In genomic region chr17:80706608-80707007, GRCm38 (mm10) we compare ENCODE assay signal across 13 mouse cellular contexts. TPM values are rescaled to one million over a fixed set of nuclear protein-coding genes. Genes with fewer than 3 reads are reported as not detected.
DNase-seq lines count a peak whose midpoint lies in the region; ATAC-seq lines count a peak whose summit lies in the region.
"Had no signal": no experiment of that assay in that cellular context is flagged by ENCODE, and none has a peak within 500 bp of the region (broad histone marks: within the 10 kb centered on the region; RNA-seq: fewer than 3 reads in every experiment).

No protein-coding gene starts in this region.

- no peak overlapping the region for H3K4me2 ChIP-seq in heart, embryonic 12.5 days
- no peak overlapping the region for H3K4me2 ChIP-seq in kidney, embryonic 16.5 days (replicated peaks; ENCODE audit: low read depth, low read length)
- H3K4me2 ChIP-seq: heart, embryonic 15.5 days; hindbrain, embryonic 13.5 days had no signal

- H3K9ac ChIP-seq in heart, embryonic 12.5 days, result no peak overlapping the region
- no peak overlapping the region for H3K9ac ChIP-seq in kidney, embryonic 16.5 days (replicated peaks; ENCODE audit: low read length)
- H3K9ac ChIP-seq: heart, embryonic 15.5 days; hindbrain, embryonic 13.5 days had no signal

- no peaks in the 10 kb centered on the region for H3K9me3 ChIP-seq in heart, embryonic 12.5 days (replicated peaks)
- no peaks in the 10 kb centered on the region for H3K9me3 ChIP-seq in kidney, embryonic 16.5 days (ENCODE audit: low read length)
- H3K9me3 ChIP-seq in megakaryocyte, embryonic 14.5 days, result no peaks in the 10 kb centered on the region
- H3K9me3 ChIP-seq: heart, embryonic 15.5 days; hindbrain, embryonic 13.5 days had no signal

- WGBS in heart, embryonic 12.5 days, result 56% methylated on average over 6 of the region's 6 CpGs
- WGBS in kidney, embryonic 16.5 days, result 44% methylated on average over 6 of the region's 6 CpGs

- no peaks in the 10 kb centered on the region for H3K27me3 ChIP-seq in heart, embryonic 12.5 days (replicated peaks)
- no peaks in the 10 kb centered on the region for H3K27me3 ChIP-seq in kidney, embryonic 16.5 days (ENCODE audit: insufficient read depth, low read length)
- H3K27me3 ChIP-seq in megakaryocyte, embryonic 14.5 days (replicated peaks), result peaks cover 3% of the 10 kb centered on the region
- H3K27me3 ChIP-seq: heart, embryonic 15.5 days; hindbrain, embryonic 13.5 days had no signal

- no peak for DNase-seq in heart, postnatal 14 days
- no peak for DNase-seq in kidney, adult 11 months
- DNase-seq: adrenal gland, adult 2 months; adrenal gland, postnatal 25 days; gastrocnemius, postnatal 14 days had no signal

- no peaks in the 10 kb centered on the region for H3K36me3 ChIP-seq in heart, embryonic 12.5 days
- H3K36me3 ChIP-seq in kidney, embryonic 16.5 days (ENCODE audit: insufficient read depth, low read length), result no peaks in the 10 kb centered on the region
- no peaks in the 10 kb centered on the region for H3K36me3 ChIP-seq in megakaryocyte, embryonic 14.5 days (replicated peaks; ENCODE audit: low read length)
- H3K36me3 ChIP-seq: heart, embryonic 15.5 days; hindbrain, embryonic 13.5 days had no signal

- peaks cover 62% of the 10 kb centered on the region for H3K4me1 ChIP-seq in heart, embryonic 12.5 days (replicated peaks)
- H3K4me1 ChIP-seq in kidney, embryonic 16.5 days (ENCODE audit: insufficient read depth, low read length), result peaks cover 42% of the 10 kb centered on the region
- peaks cover 16% of the 10 kb centered on the region for H3K4me1 ChIP-seq in megakaryocyte, embryonic 14.5 days

- intact Hi-C loops in heart, postnatal 14 days (cut with DNase I), result no loop called here

- ATAC-seq in heart, embryonic 12.5 days (ENCODE audit: insufficient number of reproducible peaks, low FRiP score), result no peak
- ATAC-seq in kidney, embryonic 16.5 days (ENCODE audit: low FRiP score, low TSS enrichment), result peak; percentile 49
- ATAC-seq in megakaryocyte, adult 5-6 weeks (ENCODE audit: poor library complexity, severe bottlenecking), result no peak
- ATAC-seq: forebrain, embryonic 16.5 days; hindbrain, postnatal 0 days had no signal

- no peak overlapping the region for H3K4me3 ChIP-seq in heart, embryonic 12.5 days
- H3K4me3 ChIP-seq in kidney, embryonic 16.5 days (ENCODE audit: low read length), result no peak overlapping the region
- H3K4me3 ChIP-seq in megakaryocyte, embryonic 14.5 days (replicated peaks), result peak overlapping the region; percentile 62
- H3K4me3 ChIP-seq: heart, embryonic 15.5 days; hindbrain, embryonic 13.5 days had no signal

- H3K27ac ChIP-seq in heart, embryonic 12.5 days (ENCODE audit: poor library complexity, severe bottlenecking), result 0 out of 2 replicates have a peak overlapping the region, but pooled peaks have one; percentile 5
- H3K27ac ChIP-seq in kidney, embryonic 16.5 days (ENCODE audit: low read length), result no peak overlapping the region
- H3K27ac ChIP-seq: heart, embryonic 15.5 days; hindbrain, embryonic 13.5 days; hindbrain, postnatal 0 days had no signal

RNA-seq across cellular contexts. Expression of gene Map4k3, which starts 21.7 kb away (rescaled TPM):
- polyA plus RNA-seq in heart, embryonic 12.5 days (2016; fragmentation: Nextera tagmentation; extraction: Ambion mirVana), result 25.0 and 25.8 TPM in 2 replicates
- 10 to 100 TPM; 30.0 to 34.6 TPM for total RNA-seq in heart, postnatal 14 days (2021)
- polyA plus RNA-seq in kidney, embryonic 16.5 days (2015; fragmentation: Nextera tagmentation; extraction: Ambion mirVana), result 22.8 and 23.4 TPM in 2 replicates
- polyA plus RNA-seq in megakaryocyte, embryonic 14.5 days (2012; ENCODE audit: insufficient read depth, low replicate concordance), result 0.87 TPM in 1 of 2 replicates, not detected in the other
- 7.6 and 7.9 TPM in 2 replicates for total RNA-seq in megakaryocyte, adult 5-6 weeks (2015)
- 5.6 and 8.6 TPM in 2 replicates for total RNA-seq in megakaryocyte, adult 5-6 weeks (2017)

Comparison
In these comparisons a context has a peak if more than half of its experiments do, and no peak if none do; other contexts are left out.
1. RNA of gene Map4k3, which starts 21.7 kb away (polyA plus RNA-seq): 25.0 to 25.8 TPM in heart, embryonic 12.5 days and 22.8 to 23.4 TPM in kidney, embryonic 16.5 days; 0.87 TPM in megakaryocyte, embryonic 14.5 days; every median in the first group is over 10 times any median in the second.